11 mouse cellular contexts compared by ENCODE assay signal in genomic region chr15:3228185-3228584, GRCm38 (mm10). TPM values are rescaled to one million over a fixed set of nuclear protein-coding genes. Genes with fewer than 3 reads are reported as not detected.
A peak's percentile ranks its signal among the peaks of the same experiment; 100 is the strongest.
DNase-seq lines count a peak whose midpoint lies in the region; ATAC-seq lines count a peak whose summit lies in the region.
"Had no signal": no experiment of that assay in that cellular context is flagged by ENCODE, and none has a peak within 500 bp of the region (broad histone marks: within the 10 kb centered on the region; RNA-seq: fewer than 3 reads in every experiment).

No protein-coding gene starts in this region.

- intact Hi-C loops in heart, postnatal 10 days (cut with DNase I): loop anchor here (2.0 kb wide), 1 partner anchor 43 kb away; no protein-coding TSS in a partner anchor

- no peak for ATAC-seq in liver, embryonic 13.5 days (ENCODE audit: low read depth)
- peak; percentile 56; the same call in 1 of the 2 replicates for ATAC-seq in megakaryocyte progenitor cell, adult 5-6 weeks (replicated peaks; ENCODE audit: poor library complexity)
- ATAC-seq: forebrain, embryonic 14.5 days had no signal

- H3K4me1 ChIP-seq in liver, embryonic 13.5 days (replicated peaks): peaks cover 19% of the 10 kb centered on the region
- H3K4me1 ChIP-seq in limb, embryonic 10.5 days: peaks cover 13% of the 10 kb centered on the region; the same call in 1 of the 2 replicates

- H3K4me2 ChIP-seq in liver, embryonic 13.5 days: no peak overlapping the region

- no peak for DNase-seq in liver, embryonic 13.5 days
- DNase-seq in liver: no peak
- peak; percentile 43 to 59 for DNase-seq in heart, postnatal 10 days
- peak; percentile 42 to 78 for DNase-seq in kidney, postnatal 36 days
- no peak for DNase-seq in limb, embryonic 10.5 days (ENCODE audit: low spot score)
- DNase-seq in left cerebral cortex, adult 8-10 months (ENCODE audit: low spot score in 2 of 2): no peak
- no peak for DNase-seq in retina, postnatal 1 day
- DNase-seq: midbrain, embryonic 14.5 days had no signal

- no peaks in the 10 kb centered on the region for H3K36me3 ChIP-seq in liver, embryonic 13.5 days
- H3K36me3 ChIP-seq in limb, embryonic 10.5 days: no peaks in the 10 kb centered on the region
- H3K36me3 ChIP-seq: G1E had no signal

- H3K9me3 ChIP-seq in liver, embryonic 13.5 days (replicated peaks): no peaks in the 10 kb centered on the region
- H3K9me3 ChIP-seq in limb, embryonic 10.5 days (replicated peaks): no peaks in the 10 kb centered on the region
- H3K9me3 ChIP-seq: G1E had no signal

- 37% methylated on average over 2 of the region's 2 CpGs for WGBS in liver, embryonic 13.5 days (ENCODE audit: insufficient replicate concordance)
- 60% methylated on average over 2 of the region's 2 CpGs for WGBS in limb, embryonic 10.5 days

- peak overlapping the region; percentile 0; the same call in 1 of the 2 replicates for H3K27ac ChIP-seq in liver, embryonic 13.5 days
- no peak overlapping the region for H3K27ac ChIP-seq in limb, embryonic 10.5 days

- H3K9ac ChIP-seq in liver, embryonic 13.5 days: no peak overlapping the region

- no peak overlapping the region for H3K4me3 ChIP-seq in liver, embryonic 13.5 days (replicated peaks)
- H3K4me3 ChIP-seq in limb, embryonic 10.5 days: no peak overlapping the region

- no peaks in the 10 kb centered on the region for H3K27me3 ChIP-seq in liver, embryonic 13.5 days
- H3K27me3 ChIP-seq in limb, embryonic 10.5 days (ENCODE audit: low read depth, poor library complexity, severe bottlenecking): no peaks in the 10 kb centered on the region

RNA-seq across cellular contexts. Expression of gene Selenop, which starts 40.2 kb away (rescaled TPM):
- polyA plus RNA-seq in liver, embryonic 13.5 days (2015; fragmentation: Nextera tagmentation; extraction: Ambion mirVana): 279 and 342 TPM in 2 replicates
- total RNA-seq in heart, postnatal 10 days (2021): 100 to 1,000 TPM; 257 to 282 TPM
- total RNA-seq in megakaryocyte progenitor cell, adult 5-6 weeks (2015): 106 and 110 TPM in 2 replicates
- 55.3 and 56.5 TPM in 2 replicates for total RNA-seq in megakaryocyte progenitor cell, adult 5-6 weeks (2017)
- 26.6 and 32.4 TPM in 2 replicates for polyA plus RNA-seq in limb, embryonic 10.5 days (2016; fragmentation: Nextera tagmentation; extraction: Ambion mirVana)
- 100 to 1,000 TPM; 283 to 318 (median 295) TPM for total RNA-seq in left cerebral cortex, adult 8-10 months (2022)
- polyA plus RNA-seq: G1E had no signal

Comparison
In these comparisons a context has a peak if more than half of its experiments do, and no peak if none do; other contexts are left out.
1. DNase-seq: peak in heart, postnatal 10 days (2 of 2) and kidney, postnatal 36 days (2 of 2); none in liver, embryonic 13.5 days (single experiment), liver (single experiment), limb, embryonic 10.5 days (single experiment), left cerebral cortex, adult 8-10 months (0 of 2) and retina, postnatal 1 day (single experiment).